Mouse (Mus musculus) heart, embryonic 16.5 days (tissue): Measurements from ENCODE around the gene Fam122c. TPM values are rescaled to one million over a fixed set of nuclear protein-coding genes. Genes with fewer than 3 reads are reported as not detected.
"Not testable (repeated sequence)": the region's sequence is repeated elsewhere in the genome, so short reads cannot be mapped to it uniquely, and the experiment has no call there.

ENCODE experiments used
- ATAC-seq: fragments of 200-750 bp; cut with Nextera tagmentation; replicated peaks from 2 replicates; pipeline ENCODE4 v1.8.0; 2017; ENCODE audit warnings: moderate number of reproducible peaks; ENCODE audit not compliant: insufficient read depth, low FRiP score; ENCODE audit errors: extremely low read depth
- H3K27ac ChIP-seq: fragments of 300-500 bp; sonication (generic); 2 replicates; pipeline ENCODE4 v1.5.1; 2014; ENCODE audit warnings: mild to moderate bottlenecking, low read length, control low read depth, moderate library complexity
- H3K27me3 ChIP-seq: fragments of 300-500 bp; sonication (generic); 2 replicates; pipeline ENCODE4 v1.6.1; 2014; ENCODE audit warnings: low read length, mixed read lengths; ENCODE audit not compliant: control insufficient read depth, insufficient read depth
- H3K36me3 ChIP-seq: fragments of 300-500 bp; sonication (generic); 2 replicates; pipeline ENCODE4 v1.6.1; 2014; ENCODE audit not compliant: control insufficient read depth, insufficient read depth
- H3K4me1 ChIP-seq: fragments of 300-500 bp; sonication (generic); 2 replicates; pipeline ENCODE4 v1.6.1; 2014; ENCODE audit warnings: low read length, mixed read lengths; ENCODE audit not compliant: control insufficient read depth, insufficient read depth
- H3K4me2 ChIP-seq: fragments of 300-500 bp; sonication (generic); 2 replicates; pipeline ENCODE4 v1.6.1; 2014; ENCODE audit warnings: low read depth, mild to moderate bottlenecking, control low read depth, low read length
- H3K4me3 ChIP-seq: fragments of 300-500 bp; sonication (generic); 2 replicates; pipeline ENCODE4 v1.5.1; 2014; ENCODE audit warnings: mild to moderate bottlenecking, control low read depth, low read length
- H3K9ac ChIP-seq: fragments of 300-500 bp; sonication (generic); 2 replicates; pipeline ENCODE4 v1.6.1; 2014; ENCODE audit warnings: low read length, control low read depth
- H3K9me3 ChIP-seq: fragments of 300-500 bp; sonication (generic); replicated peaks from 2 replicates; pipeline ENCODE4 v1.6.1; 2016; ENCODE audit warnings: low read length; ENCODE audit not compliant: control insufficient read depth
- WGBS: fragments of 180-500 bp; shearing (Covaris S2); extraction: QIAGEN DNeasy Blood & Tissue Kit; methylation state at CpG from one replicate; pipeline ENCODE4 v1.1.7; 2014; 5-methylcytosine and 5-hydroxymethylcytosine counted together
- polyA plus RNA-seq: library from polyadenylated mRNA; unstranded; fragments of >200 nt; fragmentation: Nextera tagmentation; extraction: Ambion mirVana; gene quantifications from 2 replicates; pipeline ENCODE4 v1.2.1, GENCODE M21; 2015

Fam122c gene
- polyA plus RNA-seq, 1 experiment from 2014 or later: not detected

- Histone ChIP-seq H3K4me1 (peaks cover 7% of the 10 kb centered on the region; the same call in 1 of the 2 replicates), H3K36me3 (no peaks in the 10 kb centered on the region), H3K9me3 (no peaks in the 10 kb centered on the region), H3K4me2 (peak overlapping the region; percentile 70), H3K27me3 (no peaks in the 10 kb centered on the region), H3K4me3 (peak overlapping the region; percentile 71), H3K27ac (peak overlapping the region; percentile 83), H3K9ac (peak overlapping the region; percentile 72)
- WGBS: 25% methylated on average over 10 of the region's 10 CpGs
- peak; percentile 81 for ATAC-seq
Observed at GRCm38 (mm10) chrX:53268856-53269255, 4.4 kb upstream of the Fam122c start.

GRCm38 (mm10) chrX:53269289-53270062, 3.7 kb upstream of the Fam122c start, which contains the start of gene Fam122b:
Gene Fam122b (minus strand): TSS chrX:53269805.
- peak within 1 kb of the TSS; percentile 70 for H3K4me2 ChIP-seq
- no peaks in the 10 kb centered on the region for H3K9me3 ChIP-seq
- no peaks in the 10 kb centered on the region for H3K36me3 ChIP-seq
- WGBS: 16% methylated on average over 40 of the region's 40 CpGs
- peak within 1 kb of the TSS; percentile 83 for H3K27ac ChIP-seq
- H3K27me3 ChIP-seq: no peaks in the 10 kb centered on the region
- ATAC-seq: peak; percentile 83
- peak within 1 kb of the TSS; percentile 71 for H3K4me3 ChIP-seq
- peaks cover 7% of the 10 kb centered on the region; the same call in 1 of the 2 replicates for H3K4me1 ChIP-seq
- H3K9ac ChIP-seq: peak within 1 kb of the TSS; percentile 72

DNA sequence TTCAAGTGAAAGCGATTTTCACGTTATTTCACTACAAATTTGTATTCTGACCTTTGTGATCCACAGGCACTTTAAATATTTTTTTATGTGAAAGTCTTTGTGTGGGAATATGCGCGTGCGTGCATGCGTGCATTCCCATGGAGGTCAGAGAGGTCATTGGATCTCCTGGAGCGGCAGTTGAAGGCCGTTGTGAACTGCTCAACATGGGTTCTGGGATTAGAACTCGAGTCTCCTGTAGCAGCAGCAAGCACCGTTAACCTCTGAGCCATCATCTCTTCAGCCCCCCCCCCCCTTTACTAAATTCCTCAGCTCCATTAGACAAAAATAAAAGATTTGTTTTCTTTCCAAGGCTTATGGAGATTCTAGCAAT, 3.2 kb upstream of the Fam122c start:
- Histone ChIP-seq H3K4me2 (peak overlapping the region; percentile 56), H3K4me1 (peaks cover 6% of the 10 kb centered on the region; the same call in 1 of the 2 replicates), H3K27me3 (no peaks in the 10 kb centered on the region), H3K27ac (peak overlapping the region; percentile 14; the same call in 1 of the 2 replicates), H3K9ac (peak overlapping the region; percentile 38; the same call in 1 of the 2 replicates), H3K36me3 (no peaks in the 10 kb centered on the region), H3K4me3 (peak overlapping the region; percentile 71), H3K9me3 (no peaks in the 10 kb centered on the region)
- ATAC-seq: no peak; the same call in 1 of the 2 replicates
- WGBS: 16% methylated on average over 10 of the region's 10 CpGs

GRCm38 (mm10) chrX:53271628-53272027, 1.6 kb upstream of the Fam122c start:
- H3K9me3 ChIP-seq, H3K36me3 ChIP-seq, H3K4me2 ChIP-seq, ATAC-seq, H3K9ac ChIP-seq, H3K4me1 ChIP-seq, H3K4me3 ChIP-seq, H3K27ac ChIP-seq, H3K27me3 ChIP-seq: not testable (repeated sequence)
- WGBS: 72% methylated on average over 3 of the region's 3 CpGs

DNA sequence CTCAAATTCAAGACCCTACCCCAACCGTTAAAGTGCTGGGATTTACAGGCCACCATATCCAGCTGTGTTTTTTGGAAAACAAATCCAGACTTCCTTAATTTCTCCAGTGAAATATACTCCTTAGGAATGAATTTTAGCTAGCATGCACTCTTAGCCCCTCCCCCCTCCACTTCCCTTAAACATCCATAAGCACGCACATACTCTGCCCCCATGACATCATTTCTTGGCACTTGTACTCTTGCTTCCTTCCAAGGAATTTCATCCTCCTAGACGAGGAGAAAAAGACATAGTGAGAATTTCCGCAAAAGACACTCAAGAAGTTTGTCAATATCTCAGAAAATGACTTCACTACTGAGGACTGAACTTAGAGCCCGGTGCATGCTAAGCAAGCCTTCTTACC, 14.7 kb downstream of the Fam122c start:
- no peak overlapping the region for H3K4me3 ChIP-seq
- H3K9me3 ChIP-seq: no peaks in the 10 kb centered on the region
- no peak overlapping the region for H3K27ac ChIP-seq
- no peak overlapping the region for H3K9ac ChIP-seq
- ATAC-seq: peak; percentile 52; the same call in 1 of the 2 replicates
- no peak overlapping the region for H3K4me2 ChIP-seq
- no peaks in the 10 kb centered on the region for H3K27me3 ChIP-seq
- no peaks in the 10 kb centered on the region for H3K4me1 ChIP-seq
- H3K36me3 ChIP-seq: no peaks in the 10 kb centered on the region
- 54% methylated on average over 5 of the region's 5 CpGs for WGBS

GRCm38 (mm10) chrX:53320564-53320963, 47.3 kb downstream of the Fam122c start:
- Histone ChIP-seq H3K27ac (no peak overlapping the region), H3K36me3 (no peaks in the 10 kb centered on the region), H3K27me3 (no peaks in the 10 kb centered on the region), H3K9ac (no peak overlapping the region), H3K4me1 (peaks cover 6% of the 10 kb centered on the region), H3K4me3 (no peak overlapping the region), H3K4me2 (no peak overlapping the region), H3K9me3 (no peaks in the 10 kb centered on the region)
- WGBS: 57% methylated on average over 2 of the region's 2 CpGs
- no peak for ATAC-seq

GRCm38 (mm10) chrX:53321111-53321510, 47.9 kb downstream of the Fam122c start:
- H3K36me3 ChIP-seq: no peaks in the 10 kb centered on the region

DNA sequence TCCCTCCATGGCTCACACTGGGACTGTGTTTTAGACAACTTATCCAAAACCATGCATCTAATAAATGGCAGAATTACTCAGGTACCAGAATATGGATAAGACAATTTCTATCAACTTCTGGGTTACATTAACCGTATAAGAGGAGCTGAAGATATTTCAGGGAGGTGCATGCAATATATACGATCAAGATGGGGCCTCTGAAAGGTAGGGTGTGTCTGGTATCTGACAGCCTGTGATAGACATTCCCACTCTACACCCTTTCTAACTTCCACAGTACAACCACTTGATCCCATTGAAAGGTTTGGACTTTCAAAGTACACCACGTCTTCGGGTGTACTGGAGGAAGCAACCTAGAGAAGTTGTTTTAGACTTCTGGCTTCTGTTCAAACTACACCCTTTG, 57.2 kb downstream of the Fam122c start:
- ATAC-seq: no peak
- Histone ChIP-seq H3K4me3 (no peak overlapping the region), H3K9ac (no peak overlapping the region), H3K4me1 (no peaks in the 10 kb centered on the region), H3K36me3 (no peaks in the 10 kb centered on the region), H3K27me3 (no peaks in the 10 kb centered on the region), H3K4me2 (no peak overlapping the region), H3K27ac (no peak overlapping the region), H3K9me3 (no peaks in the 10 kb centered on the region)
- WGBS: 78% methylated on average over 4 of the region's 4 CpGs

More at GRCm38 (mm10) chrX:53321111-53321510, 47.9 kb downstream of the Fam122c start:
- WGBS: 52% methylated on average over 4 of the region's 4 CpGs
- ATAC-seq: peak; percentile 52
- Histone ChIP-seq H3K4me2 (peak overlapping the region; percentile 9; the same call in 1 of the 2 replicates), H3K4me3 (no peak overlapping the region), H3K4me1 (peaks cover 6% of the 10 kb centered on the region), H3K27ac (peak overlapping the region; percentile 35), H3K9me3 (no peaks in the 10 kb centered on the region), H3K9ac (no peak overlapping the region), H3K27me3 (no peaks in the 10 kb centered on the region)

DNA sequence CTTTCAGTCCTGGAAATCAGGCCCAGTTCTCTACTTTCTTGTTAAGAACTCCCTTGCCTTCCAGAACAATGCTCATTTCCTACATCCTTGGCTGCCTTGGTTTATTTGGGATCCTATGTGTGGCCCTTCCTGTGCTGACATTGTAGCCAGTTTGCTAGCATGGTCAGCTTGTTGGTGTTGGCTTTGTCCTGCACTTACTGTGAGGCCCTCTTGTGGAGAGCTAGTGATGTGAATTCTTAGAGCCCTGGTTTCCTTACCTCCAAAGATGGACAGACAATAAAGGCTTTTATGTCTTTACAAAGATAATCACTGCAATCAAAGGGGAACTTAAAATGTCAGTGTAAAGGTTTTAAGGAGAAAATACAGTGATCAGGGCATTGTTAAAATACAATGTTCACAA, 64.1 kb downstream of the Fam122c start:
- no peak for ATAC-seq
- Histone ChIP-seq H3K4me3 (no peak overlapping the region), H3K4me2 (no peak overlapping the region), H3K36me3 (no peaks in the 10 kb centered on the region), H3K27me3 (no peaks in the 10 kb centered on the region), H3K4me1 (no peaks in the 10 kb centered on the region), H3K9ac (no peak overlapping the region), H3K9me3 (no peaks in the 10 kb centered on the region), H3K27ac (no peak overlapping the region)
